Mouse (Mus musculus) spleen, postnatal 36 days (tissue): ENCODE data around the gene Rad23b.
"Not testable (repeated sequence)": the region's sequence is repeated elsewhere in the genome, so short reads cannot be mapped to it uniquely, and the experiment has no call there.

Source experiments
- DNase-seq, 2 experiments: peaks; one replicate each; pipeline ENCODE4 v3.0.0; 2022; ENCODE audit warnings: low spot score in 2 of 2, mixed read lengths in 1 of 2

Rad23b gene

DNA sequence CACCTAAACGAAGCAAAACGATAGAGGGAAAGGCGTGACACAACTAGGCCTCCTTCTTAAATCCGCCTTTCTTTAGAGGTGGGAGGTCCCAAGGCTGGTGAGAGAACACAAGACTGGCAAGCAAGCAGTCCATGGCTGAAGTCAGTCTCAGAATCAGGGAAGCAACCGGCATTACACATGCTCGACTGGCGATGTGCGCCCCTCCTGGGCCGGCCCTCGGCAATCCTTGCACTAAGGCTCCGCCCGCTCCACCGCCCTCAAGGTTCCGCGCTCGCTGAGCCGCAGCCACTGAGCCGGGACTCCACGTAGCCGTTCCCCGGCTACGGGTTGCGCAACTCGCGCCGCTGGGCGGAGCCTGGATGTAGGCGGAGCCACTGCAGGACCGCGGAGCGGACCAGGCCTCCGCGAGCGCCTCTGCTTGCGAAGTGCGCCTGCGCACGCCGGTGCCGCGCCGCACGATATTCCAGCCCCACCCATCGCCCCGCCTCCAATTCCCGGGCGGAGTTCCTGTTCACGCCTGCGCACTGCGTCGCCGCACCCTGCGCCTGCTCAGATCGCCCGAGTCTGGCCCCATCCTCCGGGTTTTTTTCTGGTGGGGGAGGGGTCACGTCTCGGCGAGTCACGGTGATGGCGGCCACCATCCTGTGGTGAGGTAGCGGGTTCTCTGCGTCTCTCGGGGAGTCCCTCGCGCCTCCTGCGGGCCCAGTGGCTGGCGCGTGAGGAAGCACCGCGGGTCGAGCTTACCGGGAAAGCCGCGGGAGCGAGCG, at the start of gene Rad23b:
Rad23b (plus strand) TSS at position 592 of the 767 bp plus-strand sequence.
- peak; percentile 100 for DNase-seq

DNA sequence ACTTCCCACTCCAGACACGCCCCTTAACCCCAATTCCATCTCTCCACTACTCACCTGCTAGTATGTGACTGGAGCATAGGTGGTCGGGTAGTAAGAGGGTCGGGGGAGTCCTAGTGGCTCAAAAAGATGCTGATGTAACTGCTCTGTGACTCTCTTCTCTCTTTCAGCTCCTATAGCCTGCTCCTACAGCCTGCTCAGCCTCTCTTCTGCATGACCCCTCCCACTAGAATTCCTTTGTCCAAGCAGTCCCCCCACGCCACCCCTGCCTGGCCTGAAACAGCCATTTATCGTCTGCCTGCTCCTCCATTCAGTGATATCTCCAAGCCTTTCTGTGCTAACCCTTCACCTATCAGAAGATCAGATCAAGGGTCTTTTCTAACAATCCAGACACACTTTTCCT, 45.7 kb upstream of the Rad23b start:
- no peak for DNase-seq

DNA sequence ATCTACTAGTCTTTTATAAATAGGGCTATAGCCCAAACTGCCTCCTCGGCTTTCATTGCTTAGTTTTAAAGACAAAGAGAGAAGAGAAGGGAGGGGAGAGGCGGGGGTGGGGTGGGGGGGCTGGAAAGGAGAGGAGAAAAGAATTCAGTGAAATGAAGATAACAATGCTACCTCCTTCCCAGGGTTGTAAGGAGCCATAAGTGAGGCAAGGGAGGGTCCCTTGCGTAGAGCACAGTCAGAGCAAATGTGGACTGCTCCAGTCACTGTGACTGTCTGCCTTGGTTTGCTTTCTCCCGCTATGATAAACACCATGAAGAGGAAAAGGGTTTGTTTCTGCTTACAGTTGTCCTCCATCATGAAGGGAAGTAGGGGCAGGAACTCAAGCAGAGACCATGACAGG, 43.2 kb upstream of the Rad23b start:
- no peak for DNase-seq

DNA sequence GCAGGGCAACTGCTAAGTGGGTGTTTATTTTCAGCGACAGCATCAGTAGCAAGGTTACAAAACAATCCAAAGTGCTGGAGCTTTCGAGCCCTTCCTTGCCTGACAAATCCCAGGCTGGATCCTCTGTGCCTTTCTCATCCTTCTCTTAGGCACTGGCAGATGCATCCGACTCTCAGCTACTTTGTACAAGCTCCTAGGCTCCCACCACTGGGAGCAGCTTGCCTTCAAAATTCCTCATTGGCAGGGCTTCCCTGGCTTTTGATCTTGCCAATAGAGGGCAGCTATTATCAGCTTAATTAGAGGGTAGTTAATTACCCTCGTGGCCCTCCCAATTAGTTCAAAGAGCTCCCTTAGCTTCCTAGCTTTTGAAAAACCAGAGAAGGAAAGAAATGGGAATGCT, 33.1 kb upstream of the Rad23b start:
- no peak for DNase-seq

DNA sequence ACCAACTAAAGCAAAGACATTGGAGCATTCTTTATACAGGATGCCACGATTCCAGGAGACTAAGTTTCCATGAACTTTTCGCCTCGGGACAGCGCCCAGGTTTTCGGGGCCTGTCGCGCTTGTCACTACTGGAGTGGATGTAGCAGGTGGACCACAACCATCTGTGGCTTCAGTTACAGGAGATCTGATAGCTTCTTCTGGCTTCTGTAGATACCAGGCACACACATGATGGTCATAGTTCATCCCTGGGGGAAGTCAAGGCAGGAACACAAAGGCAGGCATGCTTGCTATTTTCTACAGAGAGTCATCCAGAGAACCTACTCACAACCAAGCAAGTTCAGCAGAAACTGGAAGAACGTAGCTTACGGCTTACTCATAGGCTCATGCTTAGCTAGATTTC, 31.5 kb upstream of the Rad23b start:
- DNase-seq, result not testable (repeated sequence)

DNA sequence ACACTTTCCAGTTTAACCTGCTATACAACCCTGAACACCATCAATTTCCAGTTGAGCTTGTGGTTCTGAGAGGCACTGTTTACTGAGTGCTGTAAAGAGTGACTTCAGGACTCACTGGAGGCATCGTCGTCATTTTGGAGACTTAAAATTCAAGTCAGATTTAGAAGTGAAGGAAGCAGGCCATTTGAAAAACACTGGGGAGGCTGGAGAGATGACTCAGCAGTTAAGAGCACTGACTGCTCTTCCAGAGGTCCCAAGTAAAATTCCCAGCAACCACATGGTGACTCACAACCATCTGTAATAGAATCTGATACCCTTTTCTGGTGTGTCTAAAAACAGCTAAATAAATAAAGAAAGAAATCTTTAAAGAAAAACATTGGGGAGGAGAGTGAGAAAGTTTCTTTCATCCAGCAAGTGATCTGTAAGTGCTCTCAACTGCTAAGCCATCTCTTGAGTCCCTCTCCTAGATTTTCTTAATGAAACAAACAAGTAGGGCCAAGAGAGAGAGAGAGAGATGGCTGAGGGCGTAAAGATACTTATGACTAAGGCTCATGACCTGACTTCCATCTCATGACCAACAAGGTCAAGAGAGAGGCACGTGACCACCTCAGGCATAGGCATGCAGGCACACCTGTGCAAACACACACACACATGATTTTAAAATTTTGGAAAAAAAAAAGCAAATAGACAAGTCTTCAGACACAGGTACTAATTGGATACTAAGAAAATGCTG, 23.9 kb upstream of the Rad23b start:
- no peak for DNase-seq

DNA sequence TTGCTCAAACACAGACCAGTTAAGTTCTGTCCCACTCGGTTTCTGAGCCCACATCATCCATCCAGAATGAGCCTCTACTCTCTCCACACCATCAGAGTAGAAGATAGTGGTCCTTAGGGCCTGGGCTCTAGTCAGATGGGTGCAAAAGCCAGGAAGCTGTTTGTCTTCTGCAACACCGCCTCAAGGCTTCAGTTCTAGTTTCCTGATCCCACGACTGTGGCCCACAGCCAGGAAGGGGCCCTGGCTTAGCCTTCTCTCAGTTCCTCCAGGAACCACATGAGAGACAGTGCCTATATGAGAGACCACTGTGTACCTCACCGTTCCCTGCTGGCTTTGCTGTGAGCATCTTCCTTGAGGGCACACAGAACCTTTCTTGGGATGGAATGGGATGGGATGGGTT, 22.3 kb upstream of the Rad23b start:
- DNase-seq, result no peak

DNA sequence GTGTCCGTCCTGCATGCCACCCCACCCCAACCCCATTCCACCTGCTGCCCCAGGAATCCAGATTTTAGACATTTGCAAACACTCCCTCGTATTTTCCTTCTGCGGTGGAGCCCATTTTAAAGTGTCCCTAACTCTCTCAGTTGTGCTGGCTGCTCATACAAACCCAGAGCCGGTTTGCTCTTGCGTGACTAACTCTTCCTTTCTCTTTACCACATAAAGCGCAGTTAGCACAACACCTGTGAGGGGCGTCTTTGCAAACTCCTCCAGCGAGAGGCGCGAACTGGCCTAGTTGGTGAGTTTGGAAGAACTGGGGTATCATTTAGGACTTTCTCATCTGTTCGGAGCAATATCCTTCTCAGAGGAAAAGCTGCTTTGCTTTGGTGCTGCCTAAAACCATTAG, 21.4 kb upstream of the Rad23b start:
- DNase-seq, result no peak

DNA sequence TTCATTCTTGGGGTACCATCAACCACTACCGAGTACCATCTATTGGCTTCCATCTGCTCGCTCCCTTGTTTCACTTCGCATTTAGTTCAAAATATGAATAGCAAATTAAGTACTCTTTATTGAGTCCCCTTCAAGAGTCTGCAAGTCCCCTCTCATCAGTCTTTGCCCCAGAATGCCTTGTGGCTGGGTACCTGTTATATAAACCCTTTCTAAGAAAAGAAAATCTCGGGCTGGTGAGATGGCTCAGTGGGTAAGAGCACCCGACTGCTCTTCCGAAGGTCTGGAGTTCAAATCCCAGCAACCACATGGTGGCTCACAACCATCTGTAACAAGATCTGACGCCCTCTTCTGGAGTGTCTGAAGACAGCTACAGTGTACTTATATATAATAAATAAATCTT, 20.9 kb upstream of the Rad23b start:
- not testable (repeated sequence) for DNase-seq

DNA sequence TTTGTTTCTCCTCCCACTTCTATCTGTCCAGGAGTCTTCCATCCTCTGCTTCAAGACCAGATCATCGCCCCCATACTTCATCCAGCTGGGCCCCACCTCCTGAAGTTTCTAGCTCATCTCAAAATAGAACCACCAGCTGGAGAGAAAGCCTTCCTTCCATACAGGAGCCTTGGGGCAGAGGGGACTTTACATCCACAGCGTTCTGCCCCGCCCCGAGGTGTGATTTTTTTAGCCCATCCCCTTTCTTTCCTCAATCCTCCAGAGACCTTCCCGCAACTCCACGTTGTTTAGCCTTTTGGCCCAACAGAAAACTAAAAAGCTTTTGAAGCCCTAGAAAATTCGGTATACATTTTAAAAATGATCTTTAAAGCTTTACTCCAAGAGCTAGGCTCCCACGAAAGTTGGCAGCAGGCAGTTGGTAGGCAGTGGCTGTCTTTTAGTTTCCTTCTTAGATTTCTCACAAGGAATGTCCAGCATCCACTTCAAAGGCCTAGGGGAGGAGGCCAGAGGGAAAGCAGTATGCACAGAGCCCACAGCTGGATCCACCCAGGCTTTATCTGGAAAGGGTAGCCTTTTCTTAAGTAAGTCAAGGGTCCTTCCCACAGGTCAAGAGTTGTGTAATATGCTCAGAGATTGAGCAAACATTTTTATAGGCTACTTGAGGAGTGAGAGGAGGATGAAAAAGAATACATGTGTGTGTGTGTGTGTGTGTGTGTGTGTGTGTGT, 20.1 kb upstream of the Rad23b start:
- no peak for DNase-seq

DNA sequence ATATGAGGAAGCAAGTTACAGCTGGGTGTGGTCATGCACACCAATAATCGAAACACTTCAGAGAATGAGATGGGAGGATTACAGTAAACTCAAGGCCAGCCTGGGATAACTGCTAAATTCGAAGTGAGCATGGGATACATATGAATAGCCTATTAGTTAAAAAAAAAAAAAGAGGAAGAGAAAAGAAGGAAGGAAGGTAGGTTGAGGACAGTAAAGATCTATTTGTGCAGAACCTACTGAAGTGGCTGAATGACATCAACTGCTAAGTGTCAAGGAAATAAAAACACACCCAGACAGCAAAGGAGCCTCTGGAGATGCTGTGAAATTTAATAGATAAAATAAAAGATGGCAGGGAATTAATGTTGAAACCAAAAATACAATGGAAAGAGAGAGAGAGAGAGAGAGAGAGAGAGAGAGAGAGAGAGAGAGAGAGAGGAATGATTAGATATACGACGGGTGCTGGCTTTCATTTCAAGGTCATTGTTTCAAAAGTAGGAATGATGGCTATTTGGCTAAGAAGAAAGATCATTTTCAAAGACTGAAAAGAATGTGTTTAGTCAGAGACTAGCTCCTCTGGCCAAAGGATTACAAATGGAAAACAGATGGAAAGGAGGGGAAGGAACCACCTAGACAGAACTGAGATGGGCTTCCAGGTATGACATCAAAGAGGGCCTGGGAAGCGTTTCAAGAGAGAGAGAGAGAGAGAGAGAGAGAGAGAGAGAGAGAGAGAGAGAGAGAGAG, 14.6 kb upstream of the Rad23b start:
- no peak for DNase-seq

DNA sequence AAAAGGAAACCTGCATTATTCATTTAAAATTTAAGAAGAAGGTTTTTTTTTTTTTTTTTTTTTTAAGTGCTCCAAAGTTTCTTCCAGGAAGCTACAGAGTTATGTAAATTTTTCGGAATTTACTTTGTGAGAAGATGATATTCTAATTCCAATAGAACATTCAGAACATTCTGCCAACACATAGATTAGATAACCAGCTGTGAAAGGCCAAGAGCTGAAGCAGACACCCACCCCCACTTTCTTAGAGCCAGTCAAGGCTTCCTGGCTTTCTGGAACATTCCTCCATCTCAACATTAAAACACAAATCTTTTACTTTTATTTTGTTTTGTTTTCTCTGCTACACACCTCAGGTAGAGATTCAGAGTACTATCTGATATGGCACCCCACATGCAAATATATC, 10.9 kb upstream of the Rad23b start:
- DNase-seq, result no peak

DNA sequence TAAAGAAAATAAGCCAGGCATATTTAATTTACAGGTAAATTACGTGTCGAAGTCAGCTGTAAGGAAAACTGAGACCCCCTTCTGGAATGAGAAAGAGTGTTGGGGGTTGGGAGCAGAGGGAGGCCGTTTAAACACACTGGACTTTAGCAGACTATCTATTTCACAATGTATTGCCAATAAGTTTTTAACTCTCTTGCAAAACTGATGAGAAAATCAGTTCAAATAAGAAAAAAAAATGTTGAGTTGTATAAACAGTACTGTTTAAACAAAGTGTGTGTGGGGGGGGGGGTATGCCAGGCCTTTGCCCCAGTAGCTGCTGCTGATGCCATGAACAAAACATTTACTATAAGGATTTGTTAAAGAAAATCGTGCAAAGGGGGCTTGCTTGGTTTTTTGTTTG, 10.5 kb upstream of the Rad23b start:
- DNase-seq, result no peak

DNA sequence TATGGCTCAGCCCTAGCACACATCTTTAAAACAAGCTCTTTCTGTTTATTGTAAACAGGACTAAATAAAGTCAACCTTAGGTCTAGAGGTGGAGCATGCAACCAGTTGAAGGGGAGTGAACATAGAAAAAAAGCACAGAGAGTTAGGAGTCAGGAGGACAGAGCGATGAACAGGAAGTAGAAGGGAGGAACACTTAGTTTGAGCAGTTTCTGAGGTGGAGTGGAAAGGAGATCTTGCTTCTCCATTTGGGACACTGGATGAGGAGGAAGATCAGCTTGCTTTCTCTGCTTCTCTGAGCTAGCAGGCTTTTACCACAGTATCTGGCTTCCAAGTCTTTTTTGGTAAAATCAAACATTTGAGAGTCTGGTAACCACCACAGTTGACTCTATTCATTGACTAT, 8.0 kb upstream of the Rad23b start:
- no peak for DNase-seq

DNA sequence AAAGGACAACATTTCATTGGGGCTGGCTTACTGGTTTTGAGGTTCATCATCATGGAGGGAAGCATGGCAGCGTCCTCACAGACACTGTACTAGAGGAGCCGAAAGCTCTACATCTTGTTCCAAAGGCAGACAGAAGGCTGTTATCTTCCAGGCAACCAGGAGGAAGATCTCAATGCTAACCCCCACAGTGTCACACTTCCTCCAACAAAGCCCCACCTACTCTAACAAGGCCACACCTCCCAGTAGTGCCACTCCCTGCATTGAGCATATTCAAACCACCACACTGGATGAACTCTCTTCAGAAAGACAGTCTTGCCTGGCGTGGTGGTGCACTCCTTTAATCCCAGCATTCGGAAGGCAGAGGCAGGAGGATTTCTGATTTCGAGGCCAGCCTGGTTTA, 7.2 kb upstream of the Rad23b start:
- peak; percentile 71 to 76 for DNase-seq

DNA sequence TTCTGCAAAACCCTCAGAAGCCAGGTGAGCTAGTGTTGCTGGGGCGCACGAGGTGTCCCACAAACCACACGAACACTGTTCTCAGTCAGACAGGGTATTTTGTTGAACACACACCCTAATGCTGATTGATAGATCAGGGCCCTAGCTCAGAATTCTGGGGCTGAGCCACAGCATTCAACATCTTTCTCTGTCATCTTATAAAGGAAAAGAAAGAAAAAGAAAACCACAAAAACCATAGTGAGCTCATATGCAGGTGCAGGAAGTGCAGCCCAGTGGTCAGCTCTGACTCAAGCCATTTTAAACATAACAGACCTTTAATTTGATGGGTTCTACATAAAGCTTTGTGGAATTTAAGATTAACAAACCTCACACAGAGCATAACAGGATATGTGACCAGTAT, 6.6 kb upstream of the Rad23b start:
- peak; percentile 28 to 40 for DNase-seq

DNA sequence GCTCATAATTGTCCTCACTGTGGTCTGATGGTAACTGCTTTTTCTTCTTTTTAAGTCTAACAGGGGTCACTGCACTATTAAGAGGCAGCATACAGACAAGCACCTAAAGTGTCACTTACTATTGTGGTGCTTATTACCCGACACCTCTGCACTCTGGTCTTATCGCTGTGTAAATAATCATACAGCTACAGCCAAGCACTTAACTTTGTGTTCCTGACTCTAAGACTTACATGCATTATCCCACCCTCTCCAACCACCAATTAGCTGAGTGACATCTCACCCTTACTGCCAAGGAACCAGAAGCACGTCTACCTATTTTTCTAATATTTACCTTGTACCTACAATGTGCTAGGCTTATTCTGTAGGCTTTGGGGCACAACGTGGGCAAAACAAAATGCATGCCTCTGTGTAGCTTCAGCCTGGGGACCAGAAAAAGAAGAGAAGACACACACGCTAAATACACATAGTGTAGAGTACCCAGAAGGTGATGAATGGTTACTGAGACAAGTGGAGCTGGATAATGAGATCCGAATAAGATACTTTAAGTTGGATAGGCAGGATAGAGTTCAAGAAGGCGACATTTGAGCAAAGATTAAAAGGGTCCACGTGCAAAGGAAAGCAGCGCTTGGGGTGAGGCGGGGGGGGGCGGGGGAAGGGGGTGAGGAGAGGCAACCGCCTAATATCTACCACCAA, 938 bp upstream of the Rad23b start:
- DNase-seq, result no peak

DNA sequence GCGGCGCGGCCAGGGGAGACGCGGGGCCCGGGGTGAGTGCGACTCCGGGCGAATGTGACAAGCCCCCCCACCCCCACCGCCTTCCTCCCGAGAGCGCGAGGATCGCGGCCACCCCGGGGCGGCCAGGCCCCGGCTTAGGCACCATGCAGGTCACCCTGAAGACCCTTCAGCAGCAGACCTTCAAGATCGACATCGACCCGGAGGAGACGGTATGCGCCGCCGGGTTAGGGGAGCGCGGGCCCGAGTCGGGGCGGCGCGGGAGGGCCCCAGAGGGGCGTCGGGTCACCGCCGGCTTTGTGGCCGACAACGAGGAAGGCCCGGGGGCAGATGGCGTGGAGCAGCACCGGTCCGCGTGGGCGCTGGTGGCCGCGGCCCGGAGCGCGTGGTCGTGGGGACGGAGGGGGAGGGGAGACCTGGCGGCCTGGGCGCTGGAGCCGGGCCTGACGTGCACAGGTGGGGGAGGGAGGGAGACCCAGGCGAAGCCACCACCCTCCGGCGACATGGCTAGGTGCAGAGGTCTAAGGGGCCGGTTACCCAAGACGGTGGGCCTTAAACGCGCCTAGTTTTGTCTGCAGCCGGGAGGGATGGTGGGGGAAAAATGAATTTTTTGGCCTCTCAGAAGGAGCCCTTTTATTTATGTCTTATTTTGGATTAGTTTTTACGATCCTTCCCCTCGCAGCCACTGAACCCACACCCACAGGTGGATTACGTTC, 532 bp downstream of the Rad23b start:
- DNase-seq, result peak; percentile 41 to 51

DNA sequence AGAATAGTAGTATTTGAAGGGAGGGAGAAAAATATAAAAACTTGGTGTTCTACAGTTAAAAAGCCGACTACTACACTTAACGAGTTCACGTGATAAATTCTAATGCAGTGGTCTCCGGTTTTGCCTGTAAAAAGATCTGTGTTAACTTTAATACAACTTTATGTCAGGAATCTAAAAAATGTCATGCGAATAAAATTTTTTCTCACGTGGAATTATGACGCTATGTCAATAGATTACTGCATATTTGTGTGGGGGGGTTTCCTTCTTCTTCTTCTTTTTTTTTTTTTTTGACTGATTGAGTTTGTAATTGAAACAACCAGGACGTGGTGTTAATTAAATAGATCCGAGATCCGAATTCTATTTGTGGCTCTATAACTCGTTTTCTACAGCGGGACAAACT, 1.2 kb downstream of the Rad23b start:
- no peak for DNase-seq

DNA sequence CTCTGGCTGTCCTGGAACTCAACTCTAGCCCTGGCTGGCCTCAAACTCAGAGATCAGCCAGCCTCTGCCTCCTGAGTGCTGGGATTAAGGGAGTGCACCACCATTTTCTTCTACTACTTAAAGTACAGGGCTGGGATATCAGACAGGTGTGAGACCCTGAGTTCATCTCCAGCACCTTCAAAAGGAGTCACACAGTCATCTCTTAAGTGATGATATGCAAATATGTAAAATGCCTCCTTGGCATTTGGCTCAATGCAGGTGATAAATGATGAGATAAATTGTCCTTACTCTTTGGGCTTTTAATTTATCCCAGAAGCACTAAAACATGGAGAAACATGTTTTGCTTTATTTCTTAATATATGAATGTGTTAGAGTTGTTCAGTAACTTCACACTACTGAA, 2.0 kb downstream of the Rad23b start:
- no peak for DNase-seq

DNA sequence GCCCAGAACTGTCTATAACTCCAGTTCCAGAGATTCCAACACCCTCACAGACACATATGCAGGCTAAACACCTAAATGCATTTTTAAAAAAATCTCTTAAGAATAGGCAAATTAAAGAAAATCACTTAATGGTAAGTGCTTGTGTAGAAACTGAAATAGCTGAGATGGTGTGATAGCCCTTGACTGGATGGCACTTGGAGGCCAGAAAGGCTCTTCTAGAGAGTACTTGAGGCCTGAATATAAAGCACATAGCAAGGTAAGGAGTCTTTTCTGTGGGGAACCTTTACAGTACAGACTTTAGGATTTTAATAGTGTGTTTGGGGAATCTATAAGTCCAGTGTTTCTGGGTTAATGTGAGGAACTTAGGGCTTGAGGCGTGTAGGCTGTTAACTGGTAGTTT, 4.2 kb downstream of the Rad23b start:
- DNase-seq, result no peak
